Mouse (Mus musculus) midbrain, embryonic 16.5 days (tissue): ENCODE data around the gene Ppp3ca. TPM values are rescaled to one million over a fixed set of nuclear protein-coding genes. Genes with fewer than 3 reads are reported as not detected.

Experiments
- ATAC-seq: fragments of 200-750 bp; cut with Nextera tagmentation; 2 replicates; pipeline ENCODE4 v1.8.0; 2017; ENCODE audit warnings: moderate TSS enrichment
- H3K27ac ChIP-seq: fragments of 300-500 bp; sonication (generic); 2 replicates; pipeline ENCODE4 v1.5.1; 2014; ENCODE audit warnings: mild to moderate bottlenecking, low read length, mixed read lengths
- H3K27me3 ChIP-seq: fragments of 300-500 bp; sonication (generic); 2 replicates; pipeline ENCODE4 v1.6.1; 2014; ENCODE audit warnings: low read depth, low read length, mixed read lengths; ENCODE audit not compliant: control insufficient read depth, insufficient read depth
- H3K36me3 ChIP-seq: fragments of 300-500 bp; sonication (generic); 2 replicates; pipeline ENCODE4 v1.6.1; 2014; ENCODE audit warnings: mild to moderate bottlenecking, low read length, moderate library complexity, mixed read lengths; ENCODE audit not compliant: control insufficient read depth, insufficient read depth
- H3K4me1 ChIP-seq: fragments of 300-500 bp; sonication (generic); 2 replicates; pipeline ENCODE4 v1.6.1; 2014; ENCODE audit warnings: mild to moderate bottlenecking, low read length, mixed read lengths; ENCODE audit not compliant: control insufficient read depth, insufficient read depth
- H3K4me2 ChIP-seq: fragments of 300-500 bp; sonication (generic); 2 replicates; pipeline ENCODE4 v1.6.1; 2014; ENCODE audit warnings: mild to moderate bottlenecking, low read length, mixed read lengths
- H3K4me3 ChIP-seq: fragments of 300-500 bp; sonication (generic); 2 replicates; pipeline ENCODE4 v1.5.1; 2014; ENCODE audit warnings: low read depth, mild to moderate bottlenecking, low read length, moderate library complexity, mixed read lengths
- H3K9ac ChIP-seq: fragments of 300-500 bp; sonication (generic); 2 replicates; pipeline ENCODE4 v1.6.1; 2014; ENCODE audit warnings: low read depth, low read length, mixed read lengths
- H3K9me3 ChIP-seq: fragments of 300-500 bp; sonication (generic); replicated peaks from 2 replicates; pipeline ENCODE4 v1.6.1; 2014; ENCODE audit warnings: mild to moderate bottlenecking, low read length, mixed read lengths; ENCODE audit not compliant: control insufficient read depth, poor library complexity, severe bottlenecking
- WGBS: fragments of 180-500 bp; shearing (Covaris S2); extraction: QIAGEN DNeasy Blood & Tissue Kit; methylation state at CpG from one replicate; pipeline ENCODE4 v1.1.7; 2014; 5-methylcytosine and 5-hydroxymethylcytosine counted together
- polyA plus RNA-seq: library from polyadenylated mRNA; unstranded; fragments of >200 nt; fragmentation: Nextera tagmentation; extraction: Ambion mirVana; gene quantifications from 2 replicates; pipeline ENCODE4 v1.2.1, GENCODE M21; 2015

The Ppp3ca gene
- polyA plus RNA-seq, 1 experiment from 2014 or later = 146 TPM

- Histone ChIP-seq H3K9ac (no peak overlapping the region), H3K36me3 (no peaks in the 10 kb centered on the region), H3K9me3 (no peaks in the 10 kb centered on the region), H3K4me2 (no peak overlapping the region), H3K4me1 (no peaks in the 10 kb centered on the region), H3K27me3 (no peaks in the 10 kb centered on the region), H3K27ac (no peak overlapping the region), H3K4me3 (no peak overlapping the region)
- ATAC-seq = no peak
- 95% methylated on average over 5 of the region's 5 CpGs for WGBS
Observed at GRCm38 (mm10) chr3:136966786-136967185, 296.9 kb downstream of the Ppp3ca start.

- no peak overlapping the region for H3K4me2 ChIP-seq
- H3K4me3 ChIP-seq = no peak overlapping the region
- no peak overlapping the region for H3K27ac ChIP-seq
- no peaks in the 10 kb centered on the region for H3K9me3 ChIP-seq
- 84% methylated on average over 2 of the region's 2 CpGs for WGBS
- H3K36me3 ChIP-seq = no peaks in the 10 kb centered on the region
- no peak overlapping the region for H3K9ac ChIP-seq
- H3K27me3 ChIP-seq = no peaks in the 10 kb centered on the region
- no peaks in the 10 kb centered on the region for H3K4me1 ChIP-seq
- no peak for ATAC-seq
Observed at GRCm38 (mm10) chr3:136967510-136967909, 297.6 kb downstream of the Ppp3ca start.

GRCm38 (mm10) chr3:136969796-136970195 lies 299.9 kb downstream of the Ppp3ca start:
- Histone ChIP-seq H3K4me3 (no peak overlapping the region), H3K27me3 (no peaks in the 10 kb centered on the region), H3K36me3 (no peaks in the 10 kb centered on the region), H3K4me2 (no peak overlapping the region), H3K27ac (no peak overlapping the region), H3K4me1 (no peaks in the 10 kb centered on the region), H3K9me3 (no peaks in the 10 kb centered on the region), H3K9ac (no peak overlapping the region)
- 80% methylated on average over 4 of the region's 4 CpGs for WGBS
- no peak for ATAC-seq

- H3K9ac ChIP-seq = no peak overlapping the region
- H3K27me3 ChIP-seq = no peaks in the 10 kb centered on the region
- no peaks in the 10 kb centered on the region for H3K36me3 ChIP-seq
- H3K4me2 ChIP-seq = no peak overlapping the region
- H3K27ac ChIP-seq = no peak overlapping the region
- no peaks in the 10 kb centered on the region for H3K9me3 ChIP-seq
- H3K4me1 ChIP-seq = no peaks in the 10 kb centered on the region
- no peak overlapping the region for H3K4me3 ChIP-seq
- ATAC-seq = no peak
- 67% methylated on average over 1 of the region's 1 CpGs for WGBS
Observed at GRCm38 (mm10) chr3:136977859-136978258, 307.9 kb downstream of the Ppp3ca start.

GRCm38 (mm10) chr3:136980915-136981588 lies 311.1 kb downstream of the Ppp3ca start:
- no peak for ATAC-seq
- no peak overlapping the region for H3K9ac ChIP-seq
- no peaks in the 10 kb centered on the region for H3K27me3 ChIP-seq
- 74% methylated on average over 5 of the region's 5 CpGs for WGBS
- H3K4me1 ChIP-seq = no peaks in the 10 kb centered on the region
- H3K4me2 ChIP-seq = no peak overlapping the region
- no peak overlapping the region for H3K27ac ChIP-seq
- no peaks in the 10 kb centered on the region for H3K9me3 ChIP-seq
- no peaks in the 10 kb centered on the region for H3K36me3 ChIP-seq
- H3K4me3 ChIP-seq = no peak overlapping the region

GRCm38 (mm10) chr3:136981589-136981924 lies 311.6 kb downstream of the Ppp3ca start:
- no peak for ATAC-seq
- no peak overlapping the region for H3K9ac ChIP-seq
- WGBS = 84% methylated on average over 4 of the region's 4 CpGs
- H3K4me3 ChIP-seq = no peak overlapping the region
- H3K27me3 ChIP-seq = no peaks in the 10 kb centered on the region
- H3K9me3 ChIP-seq = no peaks in the 10 kb centered on the region
- H3K4me2 ChIP-seq = no peak overlapping the region
- H3K36me3 ChIP-seq = no peaks in the 10 kb centered on the region
- H3K27ac ChIP-seq = no peak overlapping the region
- no peaks in the 10 kb centered on the region for H3K4me1 ChIP-seq

GRCm38 (mm10) chr3:136982021-136982420 lies 312.1 kb downstream of the Ppp3ca start:
- H3K4me1 ChIP-seq = no peaks in the 10 kb centered on the region
- ATAC-seq = no peak
- WGBS = 93% methylated on average over 11 of the region's 11 CpGs

GRCm38 (mm10) chr3:136986096-136986881 lies 316.4 kb downstream of the Ppp3ca start:
- Histone ChIP-seq H3K4me1 (no peaks in the 10 kb centered on the region), H3K9me3 (no peaks in the 10 kb centered on the region), H3K36me3 (no peaks in the 10 kb centered on the region), H3K27ac (no peak overlapping the region), H3K4me3 (no peak overlapping the region), H3K27me3 (no peaks in the 10 kb centered on the region), H3K4me2 (no peak overlapping the region), H3K9ac (no peak overlapping the region)
- no peak for ATAC-seq
- 69% methylated on average over 3 of the region's 3 CpGs for WGBS

More at GRCm38 (mm10) chr3:136982021-136982420, 312.1 kb downstream of the Ppp3ca start:
- no peak overlapping the region for H3K27ac ChIP-seq
- H3K4me3 ChIP-seq = no peak overlapping the region
- no peak overlapping the region for H3K9ac ChIP-seq
- no peak overlapping the region for H3K4me2 ChIP-seq
- no peaks in the 10 kb centered on the region for H3K36me3 ChIP-seq
- H3K27me3 ChIP-seq = no peaks in the 10 kb centered on the region
- H3K9me3 ChIP-seq = no peaks in the 10 kb centered on the region
